Mouse (Mus musculus) brain, embryonic 14.5 days (tissue): ENCODE data around the gene Gng12.

ENCODE experiments used
- CTCF ChIP-seq: fragments of 200-500 bp; IDR thresholded peaks from 2 replicates; pipeline ENCODE4 v1.5.1; 2012; ENCODE audit warnings: inconsistent platforms, mild to moderate bottlenecking, moderate library complexity, borderline replicate concordance; ENCODE audit not compliant: insufficient read depth, insufficient read length; ENCODE audit errors: extremely low read depth
- POLR2A ChIP-seq: fragments of 200-500 bp; IDR thresholded peaks from 2 replicates; pipeline ENCODE4 v1.6.1; 2012; ENCODE audit warnings: mild to moderate bottlenecking, inconsistent platforms, borderline replicate concordance; ENCODE audit not compliant: poor library complexity, insufficient read depth, insufficient read length, severe bottlenecking; ENCODE audit errors: extremely low read depth

DNA sequence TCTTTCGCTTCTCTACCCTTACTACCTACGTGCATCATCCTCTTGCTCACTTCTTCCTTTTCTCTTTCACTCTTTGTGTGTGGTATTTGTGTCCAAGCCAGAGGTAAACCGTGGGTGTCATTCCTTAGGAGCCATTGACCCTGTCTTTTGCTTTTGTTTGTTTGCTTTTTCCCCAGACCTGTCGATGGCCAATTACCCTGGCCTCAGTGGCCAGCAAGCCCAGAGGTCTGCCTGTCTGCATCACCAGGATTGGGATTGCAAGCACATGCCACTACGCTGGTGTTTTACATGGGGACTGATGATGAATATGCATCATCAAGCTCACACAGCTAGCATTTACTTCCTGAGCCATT is 48.8 kb downstream of the Gng12 start:
- TF ChIP-seq CTCF (no peak), POLR2A (no peak)
